Mouse (Mus musculus) WW6 (cell line): ENCODE data around the gene Pde4dip.

ENCODE experiments used
- DNase-seq: peaks from one replicate; pipeline ENCODE4 v3.0.0-alpha.2; 2013; ENCODE audit warnings: low read depth, low spot score

The Pde4dip gene

DNA sequence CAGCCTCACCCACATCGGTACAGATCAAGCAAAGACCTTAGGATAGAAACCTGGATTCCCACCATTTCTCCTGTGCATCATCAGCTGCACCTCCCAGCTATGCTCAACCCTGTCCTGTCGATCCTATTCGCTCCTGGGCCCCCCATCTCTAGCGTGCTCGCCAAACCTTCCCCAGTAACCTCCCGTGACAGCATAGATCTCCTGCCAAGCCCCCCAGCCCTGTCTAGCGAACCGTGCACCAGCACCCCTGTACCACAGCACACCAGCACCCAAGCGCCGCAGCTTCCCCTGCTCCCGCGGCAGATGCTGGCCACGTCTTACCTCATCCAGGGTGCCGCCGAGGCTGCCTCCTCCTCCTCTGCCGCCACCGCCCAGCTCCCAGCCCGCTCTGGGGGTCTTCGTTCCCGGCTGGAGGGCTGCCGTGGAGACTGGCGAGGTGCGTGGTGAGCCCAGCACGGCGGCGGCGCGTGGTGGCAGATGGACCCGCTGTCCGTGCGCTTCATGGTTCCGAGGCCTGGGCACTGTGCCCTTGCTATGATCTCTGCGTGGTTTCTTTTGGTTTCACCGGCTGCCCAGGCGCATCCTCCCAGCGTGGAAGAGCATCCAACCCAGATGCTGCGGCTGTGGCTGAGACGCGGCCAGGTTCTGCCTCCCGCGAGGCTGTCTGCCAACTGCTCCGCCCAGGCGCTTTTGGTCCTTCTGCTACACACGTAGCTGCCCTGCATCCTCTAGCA lies at the start of gene Pde4dip:
TSS of gene Pde4dip (minus strand) at position 540 of the 734 bp plus-strand sequence.
- DNase-seq: no peak

DNA sequence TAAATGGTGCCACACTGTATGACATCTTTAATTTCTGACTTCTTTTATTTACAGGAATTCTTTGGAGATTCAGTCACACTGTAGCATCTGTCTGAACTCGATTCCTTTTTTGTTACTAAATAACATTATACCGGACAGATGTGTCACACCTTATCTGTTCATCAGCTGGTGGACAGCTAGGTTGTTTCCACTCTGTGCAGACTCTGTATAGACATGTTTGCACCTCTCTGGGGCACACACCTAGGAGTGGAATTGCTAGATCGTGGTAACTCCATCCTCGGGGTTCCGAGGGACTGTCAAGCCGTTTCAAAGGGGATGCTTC lies 49.4 kb upstream of the Pde4dip start:
- DNase-seq: no peak

DNA sequence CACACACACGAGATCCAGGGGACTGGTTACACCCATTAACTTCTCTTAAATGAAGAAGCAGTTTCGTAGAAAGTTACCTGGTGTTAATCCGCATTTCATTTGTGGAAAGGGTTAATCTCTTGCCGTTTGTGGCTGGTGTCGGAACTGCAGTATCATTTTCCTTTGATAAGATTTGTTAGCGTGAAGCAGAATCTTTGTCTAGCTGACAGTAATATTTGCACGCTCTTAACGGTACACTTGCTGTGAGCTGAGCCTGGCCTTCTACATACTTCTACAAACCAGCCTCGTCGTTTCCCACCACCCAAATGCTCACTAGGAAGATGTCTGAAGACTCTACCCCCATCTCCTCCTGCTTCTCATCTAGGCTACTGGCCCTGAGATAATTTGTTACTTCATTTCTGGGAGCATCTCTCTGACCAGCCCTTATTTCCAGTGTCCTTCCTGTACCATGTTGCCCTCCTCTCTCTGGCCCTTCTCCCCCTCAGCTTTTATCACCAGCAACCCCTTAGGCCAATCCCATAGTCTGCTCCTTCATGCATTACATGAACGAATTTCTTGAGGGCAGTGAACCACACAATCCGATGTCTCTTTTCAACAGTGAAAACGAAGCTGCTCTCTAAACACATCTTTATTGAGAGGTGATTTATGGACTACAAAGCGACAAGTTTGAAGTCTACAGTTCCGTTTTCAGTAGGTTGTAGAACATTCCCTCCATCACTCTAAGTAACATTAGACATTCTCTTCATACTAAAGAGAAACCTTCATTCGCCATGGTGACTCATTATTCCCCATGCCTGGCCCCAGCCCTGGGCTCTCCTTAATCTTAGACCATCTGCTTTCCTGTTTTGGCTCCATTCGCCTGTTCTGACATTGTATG lies 48.8 kb upstream of the Pde4dip start:
- no peak for DNase-seq

DNA sequence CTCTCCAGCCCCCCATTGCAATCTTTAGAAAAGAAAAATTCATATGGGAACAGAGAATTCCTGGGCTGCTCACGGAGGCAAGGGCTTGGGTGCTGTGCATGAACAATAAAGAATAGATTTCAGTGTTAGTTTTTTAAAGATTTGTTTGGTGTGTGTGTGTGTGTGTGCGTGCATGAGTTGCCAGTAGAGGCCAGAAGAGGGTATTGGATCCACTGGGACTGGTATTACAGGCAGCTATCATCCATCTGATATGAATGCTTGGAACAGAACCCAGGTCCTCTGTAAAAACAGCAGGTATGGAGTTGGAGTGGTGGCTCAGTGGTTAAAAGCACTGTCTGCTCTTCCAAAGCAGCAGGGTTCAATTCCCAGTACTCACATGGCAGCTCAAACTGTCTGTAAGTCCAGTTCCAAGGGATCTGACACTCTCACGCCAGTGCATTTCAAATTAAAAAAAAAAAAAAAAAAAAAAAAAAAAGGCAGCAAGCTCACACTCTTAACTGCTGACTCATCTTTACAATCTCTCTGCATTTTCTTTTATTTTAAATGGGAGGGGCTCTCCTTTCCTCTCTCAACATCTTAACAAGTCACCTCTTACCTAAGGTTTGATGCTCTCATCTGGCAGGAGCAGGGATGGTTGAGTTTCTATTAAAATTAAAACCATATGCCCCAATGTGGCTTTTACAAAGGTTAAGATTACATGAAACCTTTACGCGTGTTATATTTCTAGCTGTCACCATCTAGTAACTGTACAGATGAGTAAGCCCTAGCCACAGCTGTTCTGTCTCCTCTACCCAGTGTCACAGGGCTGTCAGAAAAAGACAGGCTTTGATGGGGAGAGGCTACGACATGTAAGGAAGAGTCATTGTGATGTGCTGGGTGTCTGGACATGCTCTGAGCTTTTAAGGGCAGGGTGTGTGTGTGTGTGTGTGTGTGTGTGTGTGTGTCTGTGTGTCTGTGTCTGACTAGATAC lies 46.1 kb upstream of the Pde4dip start:
- no peak for DNase-seq

DNA sequence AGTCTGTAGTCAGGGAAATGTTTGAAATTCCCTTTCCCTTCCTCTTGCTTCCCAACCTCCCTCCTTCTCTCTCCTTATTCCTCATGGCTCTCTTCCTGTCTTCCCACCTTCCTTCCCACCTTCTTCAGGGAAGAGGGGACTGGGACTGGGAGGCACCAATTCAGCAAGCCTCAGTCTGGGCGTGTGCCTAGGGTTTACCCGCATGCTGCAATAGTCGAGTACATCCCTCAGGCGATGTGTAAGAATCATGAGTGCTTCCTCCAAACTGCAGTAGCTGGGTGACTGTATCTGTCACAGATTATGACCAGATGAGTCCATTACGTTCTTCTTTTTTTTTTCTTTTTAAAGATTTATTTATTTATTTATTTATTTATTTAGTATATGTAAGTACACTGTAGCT lies 45.3 kb upstream of the Pde4dip start:
- no peak for DNase-seq

DNA sequence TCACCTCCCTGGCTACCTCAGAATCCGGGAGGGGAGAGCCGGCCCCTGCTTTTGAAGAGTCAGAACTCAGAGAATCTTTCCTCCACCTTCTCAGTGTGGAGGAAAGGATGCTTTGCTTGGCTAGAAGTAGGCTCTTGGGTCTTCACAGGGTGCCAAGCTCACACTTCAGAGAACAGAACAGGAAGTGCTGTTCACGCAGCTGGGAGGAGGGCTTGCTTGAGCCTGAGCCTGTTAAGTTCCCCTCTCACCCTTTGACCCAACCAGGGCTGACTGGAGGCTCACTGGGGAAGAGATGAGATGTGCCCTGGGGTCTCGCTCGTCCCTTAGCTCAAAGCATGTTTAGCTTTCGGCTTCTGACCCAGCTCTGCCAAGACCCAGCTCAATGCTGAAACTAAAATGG lies 44.7 kb upstream of the Pde4dip start:
- no peak for DNase-seq

DNA sequence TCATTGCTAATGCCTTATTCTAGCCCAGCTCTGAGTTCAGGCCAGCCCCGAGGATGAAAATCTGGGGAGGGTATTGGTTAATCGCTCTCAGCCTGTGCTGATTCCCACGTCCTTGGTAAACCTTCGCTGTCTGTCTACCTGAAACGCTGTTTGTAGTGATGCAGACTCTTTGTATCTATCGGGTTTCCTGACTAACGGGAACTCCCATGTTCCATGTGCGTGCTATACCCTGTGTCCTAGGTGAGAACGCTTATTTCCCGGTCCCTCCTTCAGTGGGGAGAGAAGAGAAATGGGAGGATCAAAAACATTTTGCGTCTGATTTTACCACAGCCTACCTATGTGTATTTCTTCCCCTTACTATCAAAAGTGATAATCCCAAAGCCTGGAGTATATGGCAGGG lies 44.3 kb upstream of the Pde4dip start:
- DNase-seq: no peak

DNA sequence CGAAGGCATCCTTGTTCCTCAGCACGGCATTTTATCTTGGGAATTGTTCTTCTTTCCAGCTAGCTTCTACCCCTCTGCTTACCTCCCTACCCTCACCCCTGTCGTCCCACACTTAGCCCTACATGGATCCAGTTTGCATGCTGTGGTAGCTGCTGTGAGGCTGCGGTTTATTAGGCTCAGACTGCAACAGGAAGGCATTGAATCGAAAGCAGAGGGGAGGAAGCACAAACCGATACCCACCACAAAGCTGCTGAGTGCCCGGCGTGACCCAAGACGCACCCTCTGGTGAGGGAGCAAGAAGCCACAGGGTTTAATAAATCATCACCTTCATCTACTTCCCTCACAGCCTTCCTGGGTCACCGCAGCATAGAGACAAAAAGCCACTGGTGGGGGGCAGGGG lies 43.6 kb upstream of the Pde4dip start:
- DNase-seq: no peak

DNA sequence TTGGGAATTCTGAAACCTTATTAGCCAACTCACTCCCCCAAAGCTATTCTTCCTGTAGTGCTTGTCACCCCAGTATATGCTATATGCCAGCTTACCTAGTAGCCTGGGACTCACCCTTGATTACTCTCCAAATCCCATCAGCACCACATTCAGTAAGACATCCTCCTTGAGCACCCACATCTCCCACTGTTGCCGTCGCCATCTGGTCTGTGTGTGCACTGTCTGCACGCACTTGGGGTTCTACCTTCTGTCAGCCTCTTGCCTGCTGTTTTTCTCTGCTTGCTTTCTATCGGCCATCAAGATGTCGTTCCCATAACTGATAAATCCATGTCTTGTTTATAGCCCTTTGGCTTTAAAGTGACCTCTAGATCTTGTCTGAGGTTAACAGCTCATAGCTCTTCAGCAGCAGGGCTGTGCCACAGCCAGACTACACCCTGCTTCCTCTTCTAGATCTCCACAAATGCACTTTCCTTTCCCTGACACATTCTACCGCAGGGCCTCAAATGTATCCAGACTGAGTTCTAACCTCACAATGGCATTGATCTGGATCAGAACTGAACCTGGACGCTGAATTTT lies 42.9 kb upstream of the Pde4dip start:
- DNase-seq: no peak

DNA sequence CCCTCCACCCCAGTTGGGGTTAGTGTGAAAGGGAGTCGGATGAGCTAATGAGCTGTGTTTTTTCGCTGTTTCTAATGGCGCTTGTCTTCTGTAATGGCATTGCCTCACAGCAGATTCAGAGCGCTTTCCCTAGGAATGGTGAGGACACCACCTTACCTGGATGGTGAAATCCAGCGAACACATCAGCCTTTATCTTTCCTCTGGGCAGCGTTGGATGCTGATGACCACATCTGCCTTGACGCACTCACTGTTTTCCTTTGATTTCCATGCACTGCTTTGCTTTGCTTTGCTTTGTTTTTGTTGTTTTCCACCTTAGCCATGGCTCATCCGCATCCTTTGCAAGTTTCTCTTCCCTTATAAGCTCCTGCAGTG lies 42.3 kb upstream of the Pde4dip start:
- DNase-seq: no peak

DNA sequence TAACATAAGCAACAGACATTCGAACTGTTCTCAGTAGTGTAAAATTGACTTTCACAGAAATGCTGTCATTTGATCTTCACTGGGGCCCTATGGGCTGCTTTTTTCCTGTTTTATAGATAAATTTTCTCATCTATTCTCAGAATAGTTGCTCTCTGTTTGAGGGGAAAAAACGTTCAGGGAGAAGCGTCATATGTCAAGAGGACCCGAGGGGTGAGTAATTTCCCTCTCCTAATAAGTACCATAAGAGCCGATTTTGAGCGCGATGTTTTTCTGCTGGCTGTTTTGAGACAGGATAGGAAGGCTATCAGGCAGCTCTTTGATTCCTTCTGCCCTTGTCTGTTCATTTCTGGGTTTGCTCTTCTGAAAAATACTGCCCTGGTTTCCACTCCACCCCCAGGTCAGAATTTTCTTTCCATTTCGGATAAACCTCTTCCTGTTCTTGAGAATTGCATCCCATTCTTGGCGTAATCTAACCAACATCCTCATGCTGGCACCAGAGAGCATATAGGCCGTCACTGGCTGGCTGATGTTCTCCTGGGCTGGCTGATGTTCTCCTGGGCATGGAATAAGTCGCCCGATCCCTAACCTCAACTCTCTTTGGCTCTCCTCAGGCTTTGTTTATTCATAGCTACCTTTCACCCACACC lies 41.8 kb upstream of the Pde4dip start:
- DNase-seq: no peak

DNA sequence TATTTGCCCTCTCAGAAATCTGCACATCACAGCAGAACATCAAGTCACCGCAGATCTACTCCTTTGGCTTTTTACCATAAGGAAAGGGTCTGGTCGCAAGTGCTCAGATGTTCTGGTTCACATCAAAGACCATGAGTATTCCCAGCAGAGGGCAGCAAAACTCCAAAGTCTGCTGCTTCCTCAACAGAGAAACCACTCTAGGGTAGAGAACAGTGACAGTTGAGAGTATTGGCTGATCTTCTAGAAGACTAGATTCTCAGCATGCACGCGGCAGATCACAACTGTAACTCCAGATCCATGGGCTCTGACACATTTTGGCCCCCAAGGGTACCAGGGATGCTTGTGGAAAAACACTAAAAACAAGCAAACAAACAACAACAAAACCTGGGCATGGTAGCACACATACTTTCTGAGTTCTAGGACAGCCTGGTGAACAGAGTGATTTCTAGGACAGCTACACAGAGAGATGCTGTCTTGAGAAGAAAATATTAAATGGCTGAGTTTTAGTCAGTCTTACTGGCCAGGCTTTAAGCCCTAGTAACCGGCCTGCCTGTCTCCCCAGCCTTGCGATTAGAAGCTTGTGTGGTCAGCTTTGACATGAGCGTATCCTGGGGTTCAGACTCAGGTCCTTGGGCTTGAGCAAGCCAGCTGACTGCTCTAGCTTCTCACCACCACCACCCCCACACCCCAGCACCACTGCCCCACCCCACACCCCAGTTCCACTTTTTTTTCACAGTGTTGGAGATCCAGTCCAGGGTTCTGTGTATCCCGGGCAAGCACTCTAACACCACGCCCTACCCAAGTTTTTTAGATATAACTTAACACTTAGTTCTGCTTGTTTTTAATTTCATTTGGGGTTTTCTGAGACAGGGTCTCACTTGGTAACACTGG lies 40.7 kb upstream of the Pde4dip start:
- DNase-seq: peak; percentile 31

DNA sequence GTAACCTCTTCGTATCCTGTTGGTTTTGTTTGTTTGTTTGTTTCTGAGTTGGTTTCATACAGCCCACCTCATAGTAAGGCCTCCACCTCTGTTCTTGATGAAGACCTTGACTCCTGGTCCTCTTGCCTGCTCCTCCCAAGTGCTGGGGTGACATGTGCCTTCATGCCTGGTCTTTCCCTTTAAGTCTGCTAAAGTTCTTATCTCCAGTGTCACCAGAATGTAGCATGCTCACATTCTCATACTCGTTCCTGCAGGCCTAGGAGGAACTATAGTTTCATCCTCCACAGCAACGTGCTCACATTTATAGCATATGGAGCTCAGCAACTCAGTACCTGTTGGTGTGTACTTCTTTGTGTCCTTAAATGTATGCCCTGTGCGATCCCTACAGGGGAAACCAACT lies 38.8 kb upstream of the Pde4dip start:
- no peak for DNase-seq

DNA sequence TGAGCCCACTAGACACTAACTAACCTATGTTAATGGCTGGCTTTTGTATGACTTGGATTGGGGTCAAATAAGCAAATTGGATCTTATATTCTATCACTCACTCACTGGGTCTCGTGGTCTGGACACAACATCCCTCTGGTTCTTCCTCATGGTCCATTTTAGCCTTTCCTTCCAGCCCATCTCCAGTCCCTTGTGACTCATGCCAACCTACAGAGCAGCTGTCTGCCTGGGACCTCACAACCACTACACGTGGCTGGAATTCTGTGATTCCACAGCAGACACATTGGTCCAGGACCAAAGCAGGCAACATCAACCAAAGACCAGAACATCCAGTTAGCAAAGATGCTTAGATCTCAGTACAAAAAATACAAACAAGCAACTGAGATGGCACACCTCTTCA lies 36.7 kb upstream of the Pde4dip start:
- DNase-seq: no peak

DNA sequence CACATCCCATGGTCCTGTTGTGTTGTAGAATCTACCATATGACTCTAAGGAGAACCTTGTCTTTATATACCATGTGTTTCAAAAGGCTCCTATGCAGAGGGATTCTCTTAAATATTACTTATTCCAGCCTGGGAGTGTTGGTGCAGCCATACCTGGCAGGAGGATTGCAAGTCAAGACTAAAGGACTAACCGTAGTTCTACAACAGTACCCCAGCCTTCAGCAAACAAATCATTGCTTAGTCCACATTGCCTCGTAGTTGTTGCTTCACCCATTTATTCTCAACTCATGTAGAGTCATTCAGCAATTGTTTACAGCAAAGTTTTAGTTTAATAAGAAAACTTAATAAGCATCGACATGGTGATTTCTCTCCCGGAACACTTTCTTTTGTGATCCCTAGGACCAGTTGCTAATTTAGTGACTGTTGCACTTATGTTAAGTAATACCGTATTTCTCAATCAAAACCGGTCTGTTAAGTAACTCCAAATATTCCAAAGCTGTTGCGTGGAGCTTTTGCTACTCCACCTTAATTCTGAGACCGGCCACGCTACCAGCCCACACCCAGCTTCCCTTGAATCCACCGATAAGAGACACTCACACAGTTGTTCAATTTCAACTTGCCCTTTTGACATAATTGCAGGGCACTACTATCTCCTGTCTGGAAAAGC lies 30.5 kb upstream of the Pde4dip start:
- no peak for DNase-seq

DNA sequence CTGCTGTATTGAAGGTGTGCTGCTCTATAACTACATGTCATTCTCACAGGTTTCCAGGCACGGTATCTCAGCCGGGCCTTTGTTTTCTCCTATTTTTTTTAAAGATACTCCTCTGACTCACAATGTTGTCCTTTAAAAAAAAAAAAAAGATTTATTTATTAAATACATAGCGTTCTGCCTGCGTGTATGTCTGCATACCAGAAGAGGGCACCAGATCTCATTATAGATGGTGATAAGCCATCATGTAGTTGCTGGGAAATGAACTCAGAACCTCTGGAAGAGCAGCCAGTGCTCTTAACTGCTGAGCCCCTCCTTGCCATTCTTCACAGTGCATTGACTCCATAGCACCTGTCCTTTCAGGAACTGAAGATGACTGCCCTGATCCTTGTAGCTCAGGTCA lies 26.6 kb upstream of the Pde4dip start:
- DNase-seq: no peak

DNA sequence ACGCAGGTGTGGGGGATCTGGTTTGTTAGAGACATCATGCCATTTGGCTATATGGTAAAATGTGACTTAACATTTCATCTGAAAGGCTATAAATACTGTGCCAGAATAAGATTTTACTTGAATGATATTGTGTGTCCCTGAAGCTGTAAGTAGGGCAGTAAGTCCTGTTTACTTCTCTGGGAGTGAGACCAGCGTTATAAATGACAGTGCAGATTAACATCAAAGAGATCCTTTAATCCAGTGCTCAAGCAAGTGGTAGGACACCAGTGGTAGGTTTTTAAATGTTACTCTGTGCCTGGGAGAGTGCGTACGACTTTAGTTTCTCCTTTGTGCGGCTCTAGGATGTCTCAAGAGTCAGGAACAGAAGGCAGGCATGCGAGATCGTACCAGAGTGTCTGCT lies 22.6 kb upstream of the Pde4dip start:
- no peak for DNase-seq

DNA sequence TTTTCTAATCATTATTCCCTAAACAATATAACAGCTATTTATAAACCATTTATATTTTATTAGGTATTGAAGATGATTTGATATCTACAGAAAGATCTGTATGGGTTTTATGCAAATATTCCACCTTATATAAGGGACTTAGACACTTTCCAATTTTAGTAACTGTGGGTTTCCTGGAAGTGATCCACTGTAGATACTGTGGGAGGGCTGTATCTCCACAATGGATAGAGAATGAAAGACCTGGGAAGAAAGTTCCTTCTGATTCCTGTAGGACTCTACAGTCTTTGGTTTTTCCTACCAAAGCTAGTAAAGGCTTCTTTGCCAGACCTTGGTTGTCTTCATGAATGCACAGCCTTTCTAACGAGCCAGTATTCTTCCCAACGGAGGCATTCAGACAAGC lies 21.2 kb upstream of the Pde4dip start:
- DNase-seq: no peak

DNA sequence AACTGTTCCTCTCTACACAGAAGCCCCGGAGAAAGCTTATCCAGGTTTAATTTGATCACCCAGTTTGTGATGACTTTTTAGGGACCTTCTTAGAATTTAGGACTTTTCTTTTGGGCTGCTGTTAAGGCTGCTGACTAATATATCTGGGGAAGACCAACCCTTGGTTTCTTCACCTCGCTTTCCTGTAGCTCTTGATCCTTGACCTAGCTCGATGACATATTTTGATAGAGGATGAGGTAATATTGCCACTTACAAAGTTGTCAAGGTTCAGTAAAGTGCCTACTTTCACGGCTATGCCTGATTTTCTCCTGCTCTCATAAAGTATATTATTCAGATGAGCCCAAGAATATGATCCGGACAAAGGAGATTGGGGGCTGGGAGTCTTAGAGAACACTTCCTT lies 13.1 kb upstream of the Pde4dip start:
- DNase-seq: no peak
